Mouse (Mus musculus) CD4-positive, CD25-positive, alpha-beta regulatory T cell, adult 9 weeks (primary cell): Measurements from ENCODE around the gene Tgfb1i1. TPM values are rescaled to one million over a fixed set of nuclear protein-coding genes. Genes with fewer than 3 reads are reported as not detected.

Experiments
- polyA plus RNA-seq: library from polyadenylated mRNA; unstranded; fragments of 100-300 nt; shearing (Covaris generic); gene quantifications from one replicate; pipeline ENCODE4 v1.2.1, GENCODE M21; 2017

The Tgfb1i1 gene
- 1.0 TPM for polyA plus RNA-seq

GRCm38 (mm10) chr7:128246496-128247391 is at the start of gene Tgfb1i1:
Tgfb1i1 (plus strand) TSS chr7:128246812.

GRCm38 (mm10) chr7:128206152-128206551 is 40.5 kb upstream of the Tgfb1i1 start, which contains the start of gene Cox6a2:
Cox6a2 (minus strand) TSS chr7:128206387.

GRCm38 (mm10) chr7:128236856-128237592 is 9.6 kb upstream of the Tgfb1i1 start, which contains the start of gene Armc5:
Armc5 (plus strand) TSS chr7:128237342.

GRCm38 (mm10) chr7:128237927-128238778 is 8.5 kb upstream of the Tgfb1i1 start, which contains the start of gene 9130023H24Rik:
9130023H24Rik (minus strand) TSS chr7:128238031.

GRCm38 (mm10) chr7:128265411-128265810 is 18.8 kb downstream of the Tgfb1i1 start, which contains the start of gene Slc5a2:
Slc5a2 (plus strand) TSS chr7:128265657.

GRCm38 (mm10) chr7:128297617-128298480 is 51.2 kb downstream of the Tgfb1i1 start, which contains the start of gene BC017158:
BC017158 (minus strand) TSS chr7:128298170.

Other genes starting within 250 kb of the Tgfb1i1 start
- not detected for gene Trim72, start 242.9 kb upstream of the Tgfb1i1 start, polyA plus RNA-seq
- gene Itgam, start 184.2 kb upstream of the Tgfb1i1 start, polyA plus RNA-seq: 1.6 TPM
- gene Gm49368, start 184.1 kb upstream of the Tgfb1i1 start, polyA plus RNA-seq: not detected
- gene Itgax, start 117.3 kb upstream of the Tgfb1i1 start, polyA plus RNA-seq: 0.32 TPM
- gene Itgad, start 92.4 kb upstream of the Tgfb1i1 start, polyA plus RNA-seq: 1.8 TPM
- not detected for gene Cox6a2, start 40.4 kb upstream of the Tgfb1i1 start, polyA plus RNA-seq
- 6.1 TPM for gene Armc5, start 9.5 kb upstream of the Tgfb1i1 start, polyA plus RNA-seq
- gene 9130023H24Rik, start 8.8 kb upstream of the Tgfb1i1 start, polyA plus RNA-seq: 1.8 TPM
- not detected for gene Slc5a2, start 18.8 kb downstream of the Tgfb1i1 start, polyA plus RNA-seq
- gene BC017158, start 51.4 kb downstream of the Tgfb1i1 start, polyA plus RNA-seq: 9.5 TPM
- gene Rgs10, start 171.9 kb downstream of the Tgfb1i1 start, polyA plus RNA-seq: 372 TPM
- gene Tial1, start 214.9 kb downstream of the Tgfb1i1 start, polyA plus RNA-seq: 57.6 TPM